Mouse (Mus musculus) testis, adult 2 months (tissue): Measurements from ENCODE around the gene Oard1. TPM values are rescaled to one million over a fixed set of nuclear protein-coding genes. Genes with fewer than 3 reads are reported as not detected.

Experiments
- H3K27ac ChIP-seq: fragments of 200-500 bp; 2 replicates; pipeline ENCODE4 v1.5.1; 2012; ENCODE audit warnings: low read depth, low read length; ENCODE audit not compliant: control insufficient read depth, insufficient read depth
- H3K27me3 ChIP-seq: fragments of 200-500 bp; 2 replicates; pipeline ENCODE4 v1.6.1; 2012; ENCODE audit warnings: mild to moderate bottlenecking, low read length, moderate library complexity; ENCODE audit not compliant: control insufficient read depth, insufficient read depth
- H3K36me3 ChIP-seq: fragments of 200-500 bp; 2 replicates; pipeline ENCODE4 v1.6.1; 2012; ENCODE audit warnings: mild to moderate bottlenecking, low read length; ENCODE audit not compliant: control insufficient read depth, insufficient read depth
- H3K4me1 ChIP-seq: fragments of 200-500 bp; 2 replicates; pipeline ENCODE4 v1.6.1; 2012; ENCODE audit warnings: low read length; ENCODE audit not compliant: control insufficient read depth, insufficient read depth
- H3K4me3 ChIP-seq: fragments of 200-500 bp; 2 replicates; pipeline ENCODE4 v1.5.1; 2012; ENCODE audit warnings: low read depth, mild to moderate bottlenecking, low read length, moderate library complexity, mixed read lengths; ENCODE audit not compliant: control insufficient read depth
- CTCF ChIP-seq: fragments of 200-500 bp; IDR thresholded peaks from 2 replicates; pipeline ENCODE4 v1.5.1; 2012; ENCODE audit warnings: low read depth, mild to moderate bottlenecking, inconsistent platforms, low read length, moderate library complexity; ENCODE audit not compliant: control insufficient read depth, insufficient read depth, insufficient replicate concordance
- POLR2A ChIP-seq: fragments of 200-500 bp; IDR thresholded peaks from 2 replicates; pipeline ENCODE4 v1.6.1; 2012; ENCODE audit warnings: low read depth, mild to moderate bottlenecking, inconsistent platforms, low read length, moderate library complexity; ENCODE audit not compliant: control insufficient read depth
- polyA plus RNA-seq: library from polyadenylated mRNA; depleted of rRNA; stranded (reverse); fragments of >200 nt; gene quantifications from 2 replicates; pipeline ENCODE4 v1.2.3, GENCODE M21; 2012; rRNA removed

The Oard1 gene
- 16.3 and 19.2 TPM in 2 replicates for polyA plus RNA-seq

GRCm38 (mm10) chr17:48409380-48410298 is at the start of gene Oard1, which contains the start of gene Nfya:
Gene Oard1, plus strand, starts transcription at chr17:48410014.
Gene Nfya, minus strand, starts transcription at chr17:48409906.
- peaks cover 1% of the 10 kb centered on the region; the same call in 1 of the 2 replicates for H3K36me3 ChIP-seq
- H3K27me3 ChIP-seq = no peaks in the 10 kb centered on the region; the same call in 1 of the 2 replicates
- H3K4me1 ChIP-seq = no peaks in the 10 kb centered on the region; the same call in 1 of the 2 replicates
- no peak for TF ChIP-seq CTCF
- peak; percentile 68 for TF ChIP-seq POLR2A
- H3K27ac ChIP-seq = peak within 1 kb of the TSS; percentile 99
- peak within 1 kb of the TSS; percentile 99 for H3K4me3 ChIP-seq

GRCm38 (mm10) chr17:48360462-48360861 is 49.4 kb upstream of the Oard1 start:
- peaks cover 4% of the 10 kb centered on the region; the same call in 1 of the 2 replicates for H3K4me1 ChIP-seq
- H3K27me3 ChIP-seq = no peaks in the 10 kb centered on the region
- no peaks in the 10 kb centered on the region for H3K36me3 ChIP-seq
- TF ChIP-seq CTCF (no peak), POLR2A (no peak)
- no peak overlapping the region for H3K27ac ChIP-seq
- no peak overlapping the region for H3K4me3 ChIP-seq

- Histone ChIP-seq H3K36me3 (no peaks in the 10 kb centered on the region), H3K27me3 (no peaks in the 10 kb centered on the region)
These were observed 47.5 kb upstream of the Oard1 start for GRCm38 (mm10) chr17:48362346-48362745.

GRCm38 (mm10) chr17:48362966-48363365 is 46.8 kb upstream of the Oard1 start:
- no peaks in the 10 kb centered on the region for H3K36me3 ChIP-seq
- no peak overlapping the region for H3K27ac ChIP-seq
- TF ChIP-seq CTCF (no peak), POLR2A (no peak)
- H3K4me3 ChIP-seq = no peak overlapping the region
- H3K4me1 ChIP-seq = peaks cover 4% of the 10 kb centered on the region; the same call in 1 of the 2 replicates
- no peaks in the 10 kb centered on the region for H3K27me3 ChIP-seq

More at GRCm38 (mm10) chr17:48362346-48362745, 47.5 kb upstream of the Oard1 start:
- Histone ChIP-seq H3K4me3 (no peak overlapping the region), H3K4me1 (peaks cover 4% of the 10 kb centered on the region; the same call in 1 of the 2 replicates), H3K27ac (no peak overlapping the region)
- TF ChIP-seq POLR2A (no peak), CTCF (no peak)

- Histone ChIP-seq H3K27me3 (no peaks in the 10 kb centered on the region), H3K36me3 (no peaks in the 10 kb centered on the region), H3K4me3 (no peak overlapping the region), H3K4me1 (peaks cover 4% of the 10 kb centered on the region; the same call in 1 of the 2 replicates), H3K27ac (no peak overlapping the region)
- TF ChIP-seq CTCF (no peak), POLR2A (no peak)
These were observed 46.3 kb upstream of the Oard1 start for GRCm38 (mm10) chr17:48363421-48363965.

- Histone ChIP-seq H3K4me3 (no peak overlapping the region), H3K36me3 (no peaks in the 10 kb centered on the region), H3K4me1 (peaks cover 4% of the 10 kb centered on the region; the same call in 1 of the 2 replicates), H3K27ac (no peak overlapping the region), H3K27me3 (no peaks in the 10 kb centered on the region)
- TF ChIP-seq CTCF (no peak), POLR2A (no peak)
These were observed 44.2 kb upstream of the Oard1 start for GRCm38 (mm10) chr17:48365511-48366155.
